Mouse (Mus musculus) lung, adult 18-20 months (tissue): ENCODE results near the gene Epha6.

Experiments
- DNase-seq, 2 experiments: peaks; one replicate each; pipeline ENCODE4 v3.0.0; 2022; ENCODE audit warnings: mixed read lengths in 2 of 2

Gene Epha6

DNA sequence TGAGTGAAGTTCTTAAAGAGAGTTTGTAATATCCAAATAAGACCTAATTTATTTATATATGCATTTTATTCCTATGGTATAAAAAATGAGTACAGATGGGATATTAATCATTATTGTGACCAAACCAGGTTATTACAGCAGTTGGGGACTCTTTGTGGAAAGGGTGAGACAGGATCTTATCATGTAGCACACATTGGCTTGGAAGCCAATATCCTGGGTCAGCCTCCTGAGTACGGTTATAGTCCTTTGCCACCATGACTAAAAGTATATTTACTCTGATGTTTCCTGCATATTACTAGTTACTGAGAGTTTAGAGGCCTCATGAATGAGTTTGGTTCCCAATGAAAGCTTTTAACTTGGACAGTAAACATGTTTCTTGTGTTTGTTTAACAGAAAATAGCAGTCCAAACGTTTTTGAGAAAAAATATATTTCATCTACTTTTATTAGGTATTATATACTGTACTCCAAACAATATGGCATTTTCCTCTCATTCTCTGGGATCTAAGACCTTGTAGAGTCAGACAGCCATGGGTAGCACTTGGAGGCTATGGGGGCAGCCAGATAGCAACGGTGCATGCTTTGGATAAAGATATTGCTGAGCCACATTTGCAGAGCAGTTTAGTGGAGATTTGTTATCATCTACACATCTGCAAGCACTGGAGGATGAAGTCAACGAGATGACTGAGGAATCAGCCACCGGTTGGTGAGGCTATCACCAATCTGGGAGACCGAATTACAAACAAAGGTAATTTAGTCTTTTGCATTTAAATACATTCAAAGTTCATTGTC lies 340.4 kb downstream of the Epha6 start:
- no peak for DNase-seq

DNA sequence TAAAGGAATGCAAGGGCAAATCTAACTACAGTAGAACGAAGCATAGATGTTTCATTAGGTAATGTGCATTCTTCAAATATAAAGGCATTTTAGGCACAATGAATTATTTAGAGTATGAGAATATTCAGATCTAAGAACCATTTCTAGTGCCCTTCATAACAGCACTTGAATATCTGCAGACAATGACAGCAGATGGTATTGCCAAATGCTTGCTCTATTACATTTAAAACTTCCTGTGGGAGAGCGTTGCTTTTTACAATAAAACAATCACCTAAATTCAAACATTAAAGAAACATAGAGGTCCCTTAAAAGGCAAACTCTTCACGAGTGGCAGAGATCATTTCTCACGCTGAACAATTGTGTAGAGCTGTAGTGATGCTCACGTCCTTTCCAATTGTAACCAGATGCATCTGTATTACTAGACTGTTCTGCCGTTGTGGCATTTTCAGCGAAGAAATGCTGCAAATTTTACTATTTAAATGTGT lies 347.1 kb downstream of the Epha6 start:
- DNase-seq = no peak

- no peak for DNase-seq
These were observed 347.7 kb downstream of the Epha6 start for GRCm38 (mm10) chr16:60257623-60258022.

- no peak for DNase-seq
These were observed 348.3 kb downstream of the Epha6 start for GRCm38 (mm10) chr16:60257044-60257443.

- DNase-seq = no peak
These were observed 365.8 kb downstream of the Epha6 start for GRCm38 (mm10) chr16:60239356-60240190.

- DNase-seq = no peak
These were observed 371.2 kb downstream of the Epha6 start for GRCm38 (mm10) chr16:60233985-60234766.

DNA sequence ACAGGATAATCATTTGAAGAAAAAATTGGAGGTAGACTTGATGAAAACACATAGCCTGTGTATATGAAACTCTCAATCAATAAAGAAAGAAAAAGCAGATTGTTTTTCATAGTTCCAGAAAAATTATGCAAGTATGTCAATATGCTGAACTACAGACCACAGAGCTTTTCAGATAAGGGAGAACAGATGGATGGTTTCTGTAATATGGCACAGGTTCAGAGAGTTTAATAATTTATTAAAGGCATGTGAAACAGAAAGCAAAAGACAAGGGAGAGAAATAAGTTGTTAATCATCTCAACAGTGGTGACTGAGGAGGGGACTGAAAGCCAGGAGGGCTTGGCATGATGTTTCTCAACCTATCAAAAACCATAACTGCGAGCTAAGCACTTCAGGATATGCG lies 372.3 kb downstream of the Epha6 start:
- DNase-seq = no peak

DNA sequence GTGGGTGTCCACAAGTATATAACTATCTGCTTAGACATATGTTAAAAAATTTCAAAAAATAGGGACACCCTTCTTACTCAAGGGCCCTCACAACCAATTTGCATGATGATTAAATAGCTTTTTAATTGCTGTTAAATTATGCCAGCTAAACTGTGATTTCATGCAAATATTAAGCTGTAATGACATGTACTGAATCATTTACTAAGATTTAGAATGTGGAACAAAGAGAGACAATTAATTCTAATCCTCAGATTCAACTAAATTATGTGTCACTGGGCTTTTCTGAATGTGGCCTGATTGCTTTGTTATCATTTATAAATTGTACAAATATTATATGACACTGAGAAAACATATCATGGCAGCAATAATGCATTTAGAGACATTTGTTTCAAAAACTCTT lies 396.2 kb downstream of the Epha6 start:
- DNase-seq = no peak

- DNase-seq = no peak
These were observed 429.8 kb downstream of the Epha6 start for GRCm38 (mm10) chr16:60175580-60175979.

DNA sequence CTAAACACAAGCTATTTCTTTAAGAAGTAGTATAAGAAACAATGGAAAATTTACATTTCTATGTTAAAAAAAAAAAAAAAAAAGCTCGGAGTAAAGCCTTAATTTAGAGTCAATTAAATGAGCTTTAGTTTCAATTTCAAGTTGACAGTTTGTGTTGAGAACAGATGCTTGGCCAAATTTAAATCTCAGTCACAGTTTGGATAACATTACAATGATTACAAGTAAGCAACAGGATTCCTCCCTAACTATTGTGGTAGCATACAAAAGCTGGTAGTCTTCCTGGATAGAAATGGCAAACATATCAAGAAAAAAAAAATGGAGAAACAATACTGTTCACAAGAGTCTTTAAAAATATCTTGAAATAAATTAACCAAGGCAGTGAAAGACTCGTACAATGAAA lies 452.9 kb downstream of the Epha6 start:
- DNase-seq = no peak

DNA sequence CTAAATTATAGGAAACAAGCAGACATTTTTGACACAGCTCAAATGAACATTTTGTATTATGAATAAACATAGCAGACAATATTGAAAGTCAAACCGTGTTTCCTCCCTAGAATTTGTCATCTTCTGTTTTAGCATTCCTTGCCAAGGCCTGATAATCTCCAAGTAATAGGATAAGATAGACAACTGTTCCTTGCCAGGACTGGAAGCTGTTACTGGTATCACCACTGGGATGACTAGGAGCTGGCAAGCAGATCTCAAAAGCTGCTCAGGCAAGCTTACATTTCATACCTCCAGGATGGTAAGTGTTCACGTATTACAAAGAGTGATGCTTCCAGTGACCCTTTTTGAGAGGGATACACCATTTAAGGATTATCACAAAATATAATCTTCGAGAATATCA lies 461.0 kb downstream of the Epha6 start:
- DNase-seq = no peak

GRCm38 (mm10) chr16:60121435-60121834 lies 483.9 kb downstream of the Epha6 start:
- no peak for DNase-seq

GRCm38 (mm10) chr16:60102210-60102609 lies 503.1 kb downstream of the Epha6 start:
- no peak for DNase-seq

GRCm38 (mm10) chr16:60095333-60095732 lies 510.0 kb downstream of the Epha6 start:
- DNase-seq = no peak

DNA sequence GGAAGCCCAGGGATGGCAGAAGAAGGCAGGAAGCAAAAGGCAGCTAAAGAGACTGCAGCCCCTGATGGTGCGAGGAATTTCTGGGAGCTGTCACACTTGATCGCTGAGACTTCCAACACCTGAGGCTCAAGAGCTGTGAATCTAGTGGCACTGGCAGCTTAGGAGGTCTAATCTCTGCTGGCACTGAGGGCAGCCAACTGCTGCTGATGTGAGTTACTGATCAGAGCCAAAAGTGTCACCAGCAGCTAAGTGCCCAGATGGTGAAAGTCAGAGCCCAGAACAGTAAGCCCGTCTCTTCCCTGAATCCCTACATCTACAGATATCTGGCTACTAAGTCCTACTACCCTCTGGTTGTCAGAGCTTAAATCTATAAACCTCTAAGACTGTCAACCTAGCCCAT lies 518.4 kb downstream of the Epha6 start:
- no peak for DNase-seq

DNA sequence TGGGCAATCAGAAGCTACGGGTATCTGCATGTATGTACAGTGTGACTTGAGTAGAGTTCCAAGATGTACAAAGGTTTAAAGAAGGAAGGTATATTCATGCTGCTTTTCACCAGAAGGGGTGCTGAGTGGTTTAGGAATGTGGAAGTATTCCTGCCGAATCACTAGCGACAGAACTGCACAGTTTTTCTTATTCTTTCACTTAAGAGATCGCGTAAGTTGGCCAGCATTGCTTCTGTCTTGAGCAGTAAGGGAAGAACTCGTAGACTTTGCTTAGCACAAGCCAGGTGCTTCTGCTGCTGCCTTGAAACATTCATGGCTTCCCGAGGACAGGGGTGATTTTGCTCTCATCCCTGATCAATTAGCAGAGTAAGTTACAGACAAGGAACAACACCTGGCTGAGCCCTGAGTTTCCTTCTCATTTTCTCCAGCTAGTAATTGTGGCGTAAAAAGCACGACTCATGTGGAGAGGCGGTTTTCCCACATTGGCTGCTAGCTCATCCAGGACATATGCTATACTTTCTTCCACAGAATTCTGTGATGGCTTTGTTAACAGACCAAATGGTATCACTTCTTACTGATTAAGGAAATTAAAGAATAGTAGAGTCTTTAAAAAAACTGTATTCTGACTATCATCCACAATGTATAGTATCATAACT lies 534.7 kb downstream of the Epha6 start:
- DNase-seq = no peak

- no peak for DNase-seq
These were observed 561.5 kb downstream of the Epha6 start for GRCm38 (mm10) chr16:60043809-60044208.

GRCm38 (mm10) chr16:60028381-60028780 lies 577.0 kb downstream of the Epha6 start:
- DNase-seq = no peak

- DNase-seq = no peak
These were observed 598.3 kb downstream of the Epha6 start for GRCm38 (mm10) chr16:60006857-60007568.

DNA sequence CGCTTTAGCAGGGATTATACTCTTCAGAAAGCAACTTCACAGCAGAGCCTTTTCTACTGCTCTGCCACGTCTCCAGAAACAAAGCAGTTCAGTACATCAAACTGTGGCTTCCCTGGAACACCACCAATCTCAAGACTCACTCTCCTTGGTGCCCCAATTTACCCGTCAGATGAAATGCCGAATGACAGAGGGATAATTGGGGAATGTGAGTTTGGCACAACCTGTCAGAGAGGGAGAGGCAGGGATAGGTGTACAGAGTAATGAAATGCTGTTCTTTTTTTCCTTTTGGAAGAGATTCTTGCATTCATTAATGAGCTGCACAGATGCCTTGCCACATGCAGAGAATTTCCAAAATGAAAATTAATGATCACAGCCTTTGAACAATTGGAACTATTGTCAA lies 635.5 kb downstream of the Epha6 start:
- DNase-seq = no peak

DNA sequence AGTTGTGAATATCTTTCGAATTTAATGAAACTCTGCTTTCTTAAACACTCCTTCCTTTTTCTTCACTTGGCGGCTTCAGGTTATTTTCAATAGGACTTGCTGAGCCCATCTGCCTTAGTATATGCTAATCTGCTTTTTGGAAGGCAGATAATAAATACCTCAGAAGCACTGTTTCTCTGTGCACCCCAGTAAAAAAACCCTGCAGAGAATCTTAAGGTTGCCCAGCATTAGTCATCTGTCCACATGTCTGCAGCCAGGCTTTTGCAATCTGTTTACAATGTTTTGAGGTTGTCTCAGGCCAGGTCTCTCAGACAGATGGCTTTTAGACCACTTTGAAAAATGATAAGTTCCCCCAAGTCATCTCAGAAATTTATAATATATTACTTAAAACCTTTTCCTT lies 649.6 kb downstream of the Epha6 start:
- DNase-seq = no peak

GRCm38 (mm10) chr16:59923696-59924095 lies 681.6 kb downstream of the Epha6 start:
- no peak for DNase-seq
